In genomic region chr7:100488474-100489048, GRCm38 (mm10) we compare ENCODE assay signal across 9 mouse cellular contexts. TPM values are rescaled to one million over a fixed set of nuclear protein-coding genes. Genes with fewer than 3 reads are reported as not detected.
DNase-seq lines count a peak whose midpoint lies in the region; ATAC-seq lines count a peak whose summit lies in the region.
"Had no signal": no experiment of that assay in that cellular context is flagged by ENCODE, and none has a peak within 500 bp of the region (broad histone marks: within the 10 kb centered on the region; RNA-seq: fewer than 3 reads in every experiment).

No protein-coding gene starts in this region.

- H3K4me2 ChIP-seq in hindbrain, embryonic 13.5 days = no peak overlapping the region
- H3K4me2 ChIP-seq in hindbrain, embryonic 15.5 days = no peak overlapping the region

- H3K36me3 ChIP-seq in hindbrain, embryonic 13.5 days = no peaks in the 10 kb centered on the region
- no peaks in the 10 kb centered on the region for H3K36me3 ChIP-seq in hindbrain, embryonic 10.5 days
- no peaks in the 10 kb centered on the region for H3K36me3 ChIP-seq in hindbrain, embryonic 15.5 days

- no peak for DNase-seq in hindbrain, embryonic 10.5 days (ENCODE audit: low spot score)
- DNase-seq in ovary, postnatal 36 days (ENCODE audit: low spot score) = peak; percentile 43
- no peak for DNase-seq in ovary, postnatal 10 days (ENCODE audit: low spot score)
- peak; percentile 83 for DNase-seq in testis, postnatal 10 days (ENCODE audit: low spot score)
- DNase-seq in embryo, embryonic 9.5 days (ENCODE audit: extremely low spot score) = no peak
- DNase-seq: heart, postnatal 36 days had no signal

- H3K4me3 ChIP-seq in hindbrain, embryonic 13.5 days = no peak overlapping the region
- no peak overlapping the region for H3K4me3 ChIP-seq in hindbrain, embryonic 10.5 days
- H3K4me3 ChIP-seq in hindbrain, embryonic 15.5 days = no peak overlapping the region

- no peaks in the 10 kb centered on the region for H3K9me3 ChIP-seq in hindbrain, embryonic 13.5 days
- H3K9me3 ChIP-seq in hindbrain, embryonic 10.5 days = no peaks in the 10 kb centered on the region
- H3K9me3 ChIP-seq in hindbrain, embryonic 15.5 days = no peaks in the 10 kb centered on the region

- WGBS in hindbrain, embryonic 13.5 days = 23% methylated on average over 10 of the region's 10 CpGs
- WGBS in hindbrain, embryonic 10.5 days = 52% methylated on average over 10 of the region's 10 CpGs
- WGBS in hindbrain, embryonic 15.5 days = 28% methylated on average over 10 of the region's 10 CpGs

- H3K27me3 ChIP-seq in hindbrain, embryonic 13.5 days = peaks cover 15% of the 10 kb centered on the region
- peaks cover 14% of the 10 kb centered on the region for H3K27me3 ChIP-seq in hindbrain, embryonic 10.5 days (ENCODE audit: insufficient read depth, poor library complexity, severe bottlenecking)
- H3K27me3 ChIP-seq in hindbrain, embryonic 15.5 days = no peaks in the 10 kb centered on the region

- H3K4me1 ChIP-seq in hindbrain, embryonic 13.5 days (replicated peaks) = peaks cover 23% of the 10 kb centered on the region
- peaks cover 17% of the 10 kb centered on the region for H3K4me1 ChIP-seq in hindbrain, embryonic 10.5 days (replicated peaks)
- H3K4me1 ChIP-seq in hindbrain, embryonic 15.5 days (replicated peaks) = peaks cover 17% of the 10 kb centered on the region

- ATAC-seq in hindbrain, embryonic 13.5 days (ENCODE audit: low FRiP score) = peak; percentile 55
- ATAC-seq in hindbrain, embryonic 15.5 days (ENCODE audit: low FRiP score, low read depth) = peak; percentile 62; the same call in 1 of the 2 replicates

- H3K9ac ChIP-seq in hindbrain, embryonic 13.5 days = no peak overlapping the region
- H3K9ac ChIP-seq in hindbrain, embryonic 15.5 days = no peak overlapping the region

- H3K27ac ChIP-seq in hindbrain, embryonic 13.5 days = peak overlapping the region; percentile 60
- no peak overlapping the region for H3K27ac ChIP-seq in hindbrain, embryonic 10.5 days
- H3K27ac ChIP-seq in hindbrain, embryonic 15.5 days (replicated peaks) = peak overlapping the region; percentile 46

RNA-seq across cellular contexts. Expression of gene Ucp2, which starts 4.6 kb away (rescaled TPM):
- polyA plus RNA-seq in hindbrain, embryonic 13.5 days (2015; fragmentation: Nextera tagmentation; extraction: Ambion mirVana) = 75.2 and 78.6 TPM in 2 replicates
- polyA plus RNA-seq in hindbrain, embryonic 10.5 days (2016; fragmentation: Nextera tagmentation; extraction: Ambion mirVana) = 122 and 123 TPM in 2 replicates
- 77.4 and 81.8 TPM in 2 replicates for polyA plus RNA-seq in hindbrain, embryonic 15.5 days (2015; fragmentation: Nextera tagmentation; extraction: Ambion mirVana)

RNA-seq across cellular contexts. Expression of gene Ucp3, which starts 15.8 kb away (rescaled TPM):
- not detected in 2 replicates for polyA plus RNA-seq in hindbrain, embryonic 13.5 days (2015; fragmentation: Nextera tagmentation; extraction: Ambion mirVana)
- polyA plus RNA-seq in hindbrain, embryonic 10.5 days (2016; fragmentation: Nextera tagmentation; extraction: Ambion mirVana) = 0.09 TPM in 1 of 2 replicates, not detected in the other
- not detected in 2 replicates for polyA plus RNA-seq in hindbrain, embryonic 15.5 days (2015; fragmentation: Nextera tagmentation; extraction: Ambion mirVana)
- polyA plus RNA-seq: liver, adult 2 months had no signal

RNA-seq across cellular contexts. Expression of gene Dnajb13, which starts 26.2 kb away (rescaled TPM):
- polyA plus RNA-seq in hindbrain, embryonic 13.5 days (2015; fragmentation: Nextera tagmentation; extraction: Ambion mirVana) = 4.4 and 8.5 TPM in 2 replicates
- 1.9 and 9.2 TPM in 2 replicates for polyA plus RNA-seq in hindbrain, embryonic 10.5 days (2016; fragmentation: Nextera tagmentation; extraction: Ambion mirVana)
- polyA plus RNA-seq in hindbrain, embryonic 15.5 days (2015; fragmentation: Nextera tagmentation; extraction: Ambion mirVana) = 4.1 and 7.1 TPM in 2 replicates

RNA-seq across cellular contexts. Expression of gene Coa4, which starts 48.3 kb away (rescaled TPM):
- polyA plus RNA-seq in hindbrain, embryonic 13.5 days (2015; fragmentation: Nextera tagmentation; extraction: Ambion mirVana) = 15.8 and 17.2 TPM in 2 replicates
- 20.4 and 23.3 TPM in 2 replicates for polyA plus RNA-seq in hindbrain, embryonic 10.5 days (2016; fragmentation: Nextera tagmentation; extraction: Ambion mirVana)
- 15.8 and 17.8 TPM in 2 replicates for polyA plus RNA-seq in hindbrain, embryonic 15.5 days (2015; fragmentation: Nextera tagmentation; extraction: Ambion mirVana)

Comparison
In these comparisons a context has a peak if more than half of its experiments do, and no peak if none do; other contexts are left out.
1. DNase-seq: peak in ovary, postnatal 36 days (single experiment) and testis, postnatal 10 days (single experiment); none in hindbrain, embryonic 10.5 days (single experiment), ovary, postnatal 10 days (single experiment) and embryo, embryonic 9.5 days (single experiment).